Mouse (Mus musculus) limb, embryonic 10.5 days (tissue): ENCODE measurements around the gene Nkx2-4. TPM values are rescaled to one million over a fixed set of nuclear protein-coding genes. Genes with fewer than 3 reads are reported as not detected.
A peak's percentile ranks its signal among the peaks of the same experiment; 100 is the strongest.

Experiments
- DNase-seq: peaks from one replicate; pipeline ENCODE4 v3.0.0-alpha.2; 2017; ENCODE audit warnings: low spot score
- H3K27ac ChIP-seq: fragments of 300-500 bp; sonication (generic); 2 replicates; pipeline ENCODE4 v1.5.1; 2016; ENCODE audit warnings: mild to moderate bottlenecking
- H3K27me3 ChIP-seq: fragments of 300-500 bp; sonication (generic); 2 replicates; pipeline ENCODE4 v1.6.1; 2016; ENCODE audit warnings: low read depth, mild to moderate bottlenecking; ENCODE audit not compliant: poor library complexity, severe bottlenecking
- H3K36me3 ChIP-seq: fragments of 300-500 bp; sonication (generic); 2 replicates; pipeline ENCODE4 v1.6.1; 2016; ENCODE audit warnings: mild to moderate bottlenecking, moderate library complexity
- H3K4me1 ChIP-seq: fragments of 300-500 bp; sonication (generic); 2 replicates; pipeline ENCODE4 v1.6.1; 2016
- H3K4me3 ChIP-seq: fragments of 300-500 bp; sonication (generic); 2 replicates; pipeline ENCODE4 v1.5.1; 2016; ENCODE audit warnings: mild to moderate bottlenecking, moderate library complexity
- H3K9me3 ChIP-seq: fragments of 300-500 bp; sonication (generic); replicated peaks from 2 replicates; pipeline ENCODE4 v1.6.1; 2016; ENCODE audit warnings: mild to moderate bottlenecking
- WGBS: fragments of 180-500 bp; shearing (Covaris S2); methylation state at CpG from one replicate; pipeline ENCODE4 v1.1.7; 2016; 5-methylcytosine and 5-hydroxymethylcytosine counted together
- polyA plus RNA-seq: library from polyadenylated mRNA; unstranded; fragments of >200 nt; fragmentation: Nextera tagmentation; extraction: Ambion mirVana; gene quantifications from 2 replicates; pipeline ENCODE4 v1.2.1, GENCODE M21; 2016

The Nkx2-4 gene
- polyA plus RNA-seq, result not detected in 2 replicates

DNA sequence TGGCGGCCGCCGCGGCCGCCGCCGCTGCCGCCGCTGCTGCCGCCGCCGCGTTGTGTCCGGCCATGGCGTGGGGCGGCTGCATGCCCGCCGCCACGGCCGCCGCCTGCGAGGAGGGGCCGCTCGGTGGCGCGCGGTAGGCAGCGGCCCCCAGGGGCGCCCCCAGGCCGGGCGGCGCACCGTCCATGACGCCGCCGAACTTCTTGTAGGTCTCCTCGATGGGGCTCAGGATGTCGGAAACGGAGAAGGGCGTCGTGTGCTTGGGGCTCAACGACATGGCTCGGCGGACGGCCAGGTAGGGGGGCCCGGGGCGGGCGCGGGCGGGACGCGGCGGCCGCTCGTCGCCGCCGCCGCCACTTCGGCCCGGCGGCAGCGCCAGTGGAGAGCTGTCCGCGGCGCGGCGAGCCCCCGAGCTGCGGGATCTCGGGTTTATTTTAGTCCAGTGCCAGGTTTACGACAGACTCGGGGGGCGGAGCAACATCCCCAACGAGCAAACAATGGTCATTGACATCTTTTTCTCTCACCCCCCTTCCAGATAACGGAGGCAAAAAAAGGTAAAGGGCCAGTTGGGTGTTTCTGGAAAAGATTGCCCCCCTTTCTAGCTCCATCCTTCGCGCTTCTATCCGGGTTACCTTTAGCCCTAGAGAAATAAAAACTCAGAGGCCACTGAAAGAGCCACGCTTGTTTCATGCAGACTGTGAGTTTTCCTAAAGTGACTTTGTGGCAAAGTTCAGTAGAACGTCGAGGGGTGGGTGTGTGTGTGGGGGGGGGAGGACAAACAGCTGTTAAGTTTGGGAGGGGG lies at the start of gene Nkx2-4:
Gene Nkx2-4, minus strand, starts transcription at position 374 of the 799 bp plus-strand sequence.
- H3K4me3 ChIP-seq, result peak within 1 kb of the TSS; percentile 42
- H3K9me3 ChIP-seq, result no peaks in the 10 kb centered on the region
- H3K27ac ChIP-seq, result peak within 1 kb of the TSS; percentile 19; the same call in 1 of the 2 replicates
- H3K27me3 ChIP-seq, result peaks cover 91% of the 10 kb centered on the region
- peak; percentile 57 for DNase-seq
- H3K36me3 ChIP-seq, result no peaks in the 10 kb centered on the region
- H3K4me1 ChIP-seq, result peaks cover 20% of the 10 kb centered on the region
- under 1% methylated on average over 81 of the region's 82 CpGs for WGBS

- Histone ChIP-seq H3K4me3 (no peak overlapping the region), H3K27me3 (no peaks in the 10 kb centered on the region), H3K27ac (no peak overlapping the region), H3K36me3 (no peaks in the 10 kb centered on the region), H3K9me3 (no peaks in the 10 kb centered on the region), H3K4me1 (no peaks in the 10 kb centered on the region)
- WGBS, result 86% methylated on average over 6 of the region's 6 CpGs
- no peak for DNase-seq
Measured at GRCm38 (mm10) chr2:147127366-147127765, 42.1 kb upstream of the Nkx2-4 start.

GRCm38 (mm10) chr2:147119736-147120135 lies 34.5 kb upstream of the Nkx2-4 start:
- WGBS, result 89% methylated on average over 1 of the region's 1 CpGs
- no peaks in the 10 kb centered on the region for H3K36me3 ChIP-seq

GRCm38 (mm10) chr2:147086441-147086840 lies 1.2 kb upstream of the Nkx2-4 start:
- Histone ChIP-seq H3K4me1 (peaks cover 20% of the 10 kb centered on the region), H3K27me3 (peaks cover 79% of the 10 kb centered on the region), H3K27ac (no peak overlapping the region), H3K9me3 (no peaks in the 10 kb centered on the region), H3K36me3 (no peaks in the 10 kb centered on the region), H3K4me3 (no peak overlapping the region)
- DNase-seq, result no peak
- WGBS, result 20% methylated on average over 5 of the region's 5 CpGs

More at GRCm38 (mm10) chr2:147119736-147120135, 34.5 kb upstream of the Nkx2-4 start:
- H3K9me3 ChIP-seq, result no peaks in the 10 kb centered on the region
- H3K27ac ChIP-seq, result no peak overlapping the region
- H3K4me3 ChIP-seq, result no peak overlapping the region
- DNase-seq, result no peak
- H3K4me1 ChIP-seq, result no peaks in the 10 kb centered on the region
- no peaks in the 10 kb centered on the region for H3K27me3 ChIP-seq

DNA sequence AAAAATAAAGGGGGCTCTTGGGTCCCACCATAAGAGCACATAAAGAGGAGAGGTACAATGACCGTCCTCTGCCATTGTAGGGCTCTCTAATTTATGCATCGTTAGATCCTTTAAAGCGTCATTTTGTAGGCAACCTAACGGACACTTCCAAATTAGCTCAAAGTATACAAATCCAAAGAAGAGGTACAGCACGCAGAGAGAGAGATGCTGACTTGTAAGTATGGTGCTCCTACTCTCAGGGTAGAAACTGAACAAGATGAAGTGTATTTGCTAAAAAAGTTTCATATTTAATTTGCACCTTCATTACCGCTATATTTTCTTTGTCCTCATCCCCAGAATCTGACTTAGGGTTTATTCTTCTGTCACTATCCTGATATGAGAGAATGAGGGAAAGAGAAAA lies 692 bp upstream of the Nkx2-4 start:
- no peak overlapping the region for H3K4me3 ChIP-seq
- H3K36me3 ChIP-seq, result no peaks in the 10 kb centered on the region
- 8% methylated on average over 6 of the region's 6 CpGs for WGBS
- no peak for DNase-seq
- H3K27me3 ChIP-seq, result peaks cover 84% of the 10 kb centered on the region
- no peak overlapping the region for H3K27ac ChIP-seq
- H3K4me1 ChIP-seq, result peaks cover 20% of the 10 kb centered on the region
- H3K9me3 ChIP-seq, result no peaks in the 10 kb centered on the region

DNA sequence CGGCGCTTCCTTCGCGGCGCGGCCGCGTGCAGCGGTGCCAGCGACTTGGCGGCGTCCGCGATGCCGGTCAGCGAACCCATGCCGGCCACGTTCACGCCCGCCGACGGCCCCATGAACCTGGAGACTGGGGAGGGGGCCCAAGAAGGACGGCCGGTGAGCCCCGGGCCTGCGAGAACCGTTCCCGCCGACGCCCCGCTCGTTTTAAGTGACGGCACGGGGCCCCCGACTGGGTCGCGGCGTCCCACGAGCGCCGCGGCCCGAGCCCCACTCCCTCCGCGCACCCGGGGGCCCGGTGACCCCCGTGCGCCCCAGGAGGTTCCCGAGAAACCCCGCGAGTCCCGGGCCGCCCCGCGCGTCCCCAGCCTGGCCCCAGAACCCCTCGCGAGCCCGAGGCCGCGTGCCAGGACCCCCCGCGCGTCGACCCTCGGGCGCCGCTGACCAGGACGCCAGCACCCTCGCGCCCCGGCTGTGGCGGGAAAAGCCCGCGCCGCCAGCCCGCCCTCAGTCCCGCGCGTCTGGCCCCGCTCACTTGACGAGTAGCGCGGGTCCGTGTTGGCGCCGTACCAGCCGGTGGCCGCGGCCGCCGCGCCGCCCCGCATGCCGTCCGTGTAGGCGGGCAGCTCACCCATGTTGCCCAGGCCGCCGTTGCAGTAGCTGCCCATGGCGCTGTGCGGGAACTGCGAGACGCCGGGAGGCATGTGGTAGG lies 726 bp downstream of the Nkx2-4 start:
- Histone ChIP-seq H3K4me3 (peak overlapping the region; percentile 42), H3K4me1 (peaks cover 20% of the 10 kb centered on the region), H3K36me3 (no peaks in the 10 kb centered on the region), H3K9me3 (no peaks in the 10 kb centered on the region), H3K27me3 (peaks cover 98% of the 10 kb centered on the region), H3K27ac (peak overlapping the region; percentile 19; the same call in 1 of the 2 replicates)
- 3% methylated on average over 96 of the region's 106 CpGs for WGBS
- DNase-seq, result peak; percentile 58

- H3K36me3 ChIP-seq, result no peaks in the 10 kb centered on the region
- peaks cover 20% of the 10 kb centered on the region for H3K4me1 ChIP-seq
- H3K4me3 ChIP-seq, result peak overlapping the region; percentile 42
- no peak overlapping the region for H3K27ac ChIP-seq
- DNase-seq, result peak; percentile 71
- 1% methylated on average over 72 of the region's 72 CpGs for WGBS
- H3K9me3 ChIP-seq, result no peaks in the 10 kb centered on the region
- peaks cover 97% of the 10 kb centered on the region for H3K27me3 ChIP-seq
Measured at GRCm38 (mm10) chr2:147083471-147084365, 1.5 kb downstream of the Nkx2-4 start.

DNA sequence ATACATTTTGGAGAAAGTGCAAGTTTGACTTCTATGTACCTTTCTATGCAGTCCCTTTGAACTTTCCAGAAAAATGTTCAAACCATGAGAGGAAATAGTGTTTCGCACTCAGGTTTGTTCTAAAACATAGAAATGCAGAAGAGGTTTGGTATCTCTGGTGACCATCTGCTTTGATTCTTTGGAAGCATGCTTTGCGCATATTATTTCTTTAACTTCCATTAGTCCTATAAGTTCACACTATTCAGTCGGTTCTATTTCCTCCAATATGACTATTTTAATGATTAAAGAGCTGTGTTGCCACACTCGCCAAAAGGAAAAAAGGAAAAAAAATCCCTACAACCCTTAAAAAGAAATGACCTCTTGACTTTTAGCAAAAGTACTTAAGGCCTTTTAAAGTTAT lies 2.9 kb downstream of the Nkx2-4 start:
- peaks cover 3% of the 10 kb centered on the region; the same call in 1 of the 2 replicates for H3K36me3 ChIP-seq
- peaks cover 83% of the 10 kb centered on the region for H3K27me3 ChIP-seq
- no peak for DNase-seq
- WGBS, result 61% methylated on average over 4 of the region's 4 CpGs
- H3K4me3 ChIP-seq, result no peak overlapping the region
- H3K4me1 ChIP-seq, result peaks cover 20% of the 10 kb centered on the region
- H3K9me3 ChIP-seq, result no peaks in the 10 kb centered on the region
- no peak overlapping the region for H3K27ac ChIP-seq

DNA sequence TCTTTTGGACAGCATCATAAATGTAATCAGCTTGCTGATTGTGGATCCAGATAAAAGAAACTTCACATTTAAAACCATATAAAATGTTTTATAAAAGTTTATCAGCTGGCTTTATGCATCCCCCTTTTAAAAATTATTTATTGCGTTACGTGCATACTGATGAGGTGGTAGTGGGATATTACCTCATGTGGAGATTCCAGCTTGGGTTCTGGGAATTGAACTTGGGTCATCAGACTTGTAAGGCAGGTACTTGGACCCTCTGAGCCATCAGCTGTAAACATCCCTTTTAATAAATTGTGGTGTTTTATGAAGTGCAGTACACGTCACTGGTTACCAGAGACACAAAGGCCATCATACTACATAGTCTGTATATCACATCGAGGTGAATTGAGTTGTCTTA lies 10.8 kb downstream of the Nkx2-4 start:
- Histone ChIP-seq H3K27ac (no peak overlapping the region), H3K9me3 (no peaks in the 10 kb centered on the region), H3K4me1 (no peaks in the 10 kb centered on the region), H3K4me3 (no peak overlapping the region), H3K27me3 (peaks cover 4% of the 10 kb centered on the region), H3K36me3 (peaks cover 60% of the 10 kb centered on the region)
- 92% methylated on average over 4 of the region's 4 CpGs for WGBS
- no peak for DNase-seq

DNA sequence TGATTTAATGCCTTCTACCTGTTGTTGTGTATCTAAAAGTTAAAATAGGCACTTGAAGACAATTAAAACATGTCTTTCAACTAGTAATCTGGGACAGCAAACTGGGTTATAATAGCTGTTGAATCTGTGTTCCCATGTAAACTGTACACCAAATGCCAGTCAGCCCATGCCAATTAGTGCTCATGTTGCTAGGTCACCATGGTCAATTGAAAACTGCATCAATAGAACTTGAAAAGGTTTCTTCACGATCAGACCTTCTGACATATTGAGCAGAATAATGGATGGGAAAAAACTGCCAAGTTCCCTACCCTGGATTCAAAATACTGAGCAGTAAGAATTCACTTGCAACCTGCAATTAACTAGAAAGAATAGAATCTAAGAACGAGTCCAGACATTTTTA lies 11.3 kb downstream of the Nkx2-4 start:
- no peak overlapping the region for H3K27ac ChIP-seq
- WGBS, result 84% methylated on average over 2 of the region's 2 CpGs
- no peak for DNase-seq
- H3K36me3 ChIP-seq, result peaks cover 65% of the 10 kb centered on the region
- H3K9me3 ChIP-seq, result no peaks in the 10 kb centered on the region
- H3K27me3 ChIP-seq, result no peaks in the 10 kb centered on the region
- H3K4me1 ChIP-seq, result no peaks in the 10 kb centered on the region
- no peak overlapping the region for H3K4me3 ChIP-seq

- no peaks in the 10 kb centered on the region for H3K9me3 ChIP-seq
- WGBS, result 95% methylated on average over 1 of the region's 1 CpGs
- H3K27me3 ChIP-seq, result no peaks in the 10 kb centered on the region
Measured at GRCm38 (mm10) chr2:147070305-147070704, 14.9 kb downstream of the Nkx2-4 start.

DNA sequence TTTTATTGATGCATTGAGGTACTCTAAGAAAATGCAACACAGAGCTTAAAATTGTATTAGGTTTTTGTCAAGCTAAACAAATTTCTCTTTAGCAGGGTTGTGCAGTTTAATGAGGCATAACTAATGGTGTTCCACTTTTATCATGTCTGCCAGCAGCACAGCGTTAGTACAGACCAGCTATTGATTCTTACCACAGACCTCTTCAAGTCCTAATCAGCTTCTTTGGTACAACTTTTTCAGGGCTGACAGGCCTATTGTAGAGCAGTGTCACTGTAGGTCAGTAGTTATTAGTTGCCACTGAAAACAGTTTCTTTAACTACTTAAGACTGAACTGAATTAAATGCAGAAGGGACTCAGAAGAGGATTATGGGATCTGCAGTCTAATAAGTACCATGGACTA lies 16.2 kb downstream of the Nkx2-4 start:
- Histone ChIP-seq H3K27me3 (no peaks in the 10 kb centered on the region), H3K4me3 (no peak overlapping the region), H3K4me1 (no peaks in the 10 kb centered on the region), H3K9me3 (no peaks in the 10 kb centered on the region), H3K36me3 (peaks cover 69% of the 10 kb centered on the region), H3K27ac (no peak overlapping the region)
- WGBS, result 94% methylated on average over 1 of the region's 1 CpGs
- no peak for DNase-seq

More at GRCm38 (mm10) chr2:147070305-147070704, 14.9 kb downstream of the Nkx2-4 start:
- no peaks in the 10 kb centered on the region for H3K4me1 ChIP-seq
- peaks cover 68% of the 10 kb centered on the region for H3K36me3 ChIP-seq
- no peak overlapping the region for H3K27ac ChIP-seq
- DNase-seq, result no peak
- H3K4me3 ChIP-seq, result no peak overlapping the region
